Mouse (Mus musculus): ENCODE data around the gene Sfrp2. TPM values are rescaled to one million over a fixed set of nuclear protein-coding genes. Genes with fewer than 3 reads are reported as not detected.

The Sfrp2 gene
- polyA plus RNA-seq (2014; fragmentation: Nextera tagmentation; extraction: Ambion mirVana), result 26.4 and 27.7 TPM in 2 replicates

DNA sequence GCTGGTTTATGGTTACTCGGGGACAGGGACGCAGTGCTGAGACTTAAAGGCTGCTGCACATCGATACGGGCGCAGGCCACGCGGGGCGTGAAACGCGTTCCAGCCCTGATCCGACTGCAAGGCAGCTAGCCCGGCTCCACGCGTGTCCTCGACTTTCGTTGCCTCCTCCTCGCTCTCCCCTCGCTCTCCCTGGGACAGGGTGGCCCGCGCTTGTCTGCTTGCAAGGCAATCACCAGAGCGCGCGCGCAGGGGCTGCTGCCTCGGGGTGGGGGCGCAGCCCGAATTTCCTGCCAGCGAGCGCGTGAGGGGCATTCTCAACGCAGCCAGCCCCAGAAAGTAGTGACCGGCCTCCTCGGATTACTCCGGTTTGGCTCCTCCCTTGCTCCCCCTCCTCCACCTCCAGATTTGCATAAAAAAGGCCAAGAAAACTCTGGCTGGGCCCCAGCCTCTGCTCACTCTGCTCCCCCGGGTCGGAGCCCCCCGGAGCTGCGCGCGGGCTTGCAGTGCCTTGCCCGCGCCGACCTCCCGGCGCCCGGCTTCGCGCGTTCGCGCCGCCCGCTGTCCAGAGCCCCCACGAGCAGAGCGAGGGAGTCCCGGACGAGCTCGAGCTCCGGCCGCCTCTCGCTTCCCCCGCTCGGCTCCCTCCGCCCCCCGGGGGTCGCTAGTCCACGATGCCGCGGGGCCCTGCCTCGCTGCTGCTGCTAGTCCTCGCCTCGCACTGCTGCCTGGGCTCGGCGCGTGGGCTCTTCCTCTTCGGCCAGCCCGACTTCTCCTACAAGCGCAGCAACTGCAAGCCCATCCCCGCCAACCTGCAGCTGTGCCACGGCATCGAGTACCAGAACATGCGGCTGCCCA is at the start of gene Sfrp2:
Gene Sfrp2 (plus strand): TSS at position 451 of the 855 bp plus-strand sequence.
- no peak within 1 kb of the TSS for H3K27ac ChIP-seq (ENCODE audit: low read depth, low read length)
- DNase-seq (ENCODE audit: low spot score), result peak; percentile 73
- 1% methylated on average over 76 of the region's 82 CpGs for WGBS
- ATAC-seq (replicated peaks; ENCODE audit: low FRiP score), result peak; percentile 48
- peaks cover 61% of the 10 kb centered on the region for H3K27me3 ChIP-seq (replicated peaks; ENCODE audit: control insufficient read depth, insufficient read depth, low read length)
- no peaks in the 10 kb centered on the region for H3K36me3 ChIP-seq (ENCODE audit: control insufficient read depth, insufficient read depth, low read length)
- H3K4me1 ChIP-seq (replicated peaks; ENCODE audit: control insufficient read depth, insufficient read depth, low read length), result no peaks in the 10 kb centered on the region
- no peaks in the 10 kb centered on the region for H3K9me3 ChIP-seq (ENCODE audit: control insufficient read depth, low read length)
- peak within 1 kb of the TSS; percentile 35 for H3K9ac ChIP-seq (ENCODE audit: low read depth, low read length)
- H3K4me3 ChIP-seq (ENCODE audit: low read depth, low read length), result peak within 1 kb of the TSS; percentile 57
- peak within 1 kb of the TSS; percentile 67 for H3K4me2 ChIP-seq

- no peaks in the 10 kb centered on the region for H3K4me1 ChIP-seq (replicated peaks; ENCODE audit: control insufficient read depth, insufficient read depth, low read length)
- DNase-seq (ENCODE audit: low spot score) (no peak), ATAC-seq (replicated peaks; ENCODE audit: low FRiP score) (no peak)
- H3K4me2 ChIP-seq, result no peak overlapping the region
- H3K9ac ChIP-seq (ENCODE audit: low read depth, low read length), result no peak overlapping the region
- H3K9me3 ChIP-seq (ENCODE audit: control insufficient read depth, low read length), result no peaks in the 10 kb centered on the region
- WGBS, result 60% methylated on average over 7 of the region's 7 CpGs
- H3K36me3 ChIP-seq (ENCODE audit: control insufficient read depth, insufficient read depth, low read length), result no peaks in the 10 kb centered on the region
- no peak overlapping the region for H3K27ac ChIP-seq (ENCODE audit: low read depth, low read length)
- H3K4me3 ChIP-seq (ENCODE audit: low read depth, low read length), result no peak overlapping the region
- no peaks in the 10 kb centered on the region for H3K27me3 ChIP-seq (replicated peaks; ENCODE audit: control insufficient read depth, insufficient read depth, low read length)
These were observed 48.4 kb upstream of the Sfrp2 start for GRCm38 (mm10) chr3:83717643-83718231.

- no peaks in the 10 kb centered on the region for H3K36me3 ChIP-seq (ENCODE audit: control insufficient read depth, insufficient read depth, low read length)
- H3K4me1 ChIP-seq (replicated peaks; ENCODE audit: control insufficient read depth, insufficient read depth, low read length), result no peaks in the 10 kb centered on the region
- H3K9me3 ChIP-seq (ENCODE audit: control insufficient read depth, low read length), result no peaks in the 10 kb centered on the region
- H3K27me3 ChIP-seq (replicated peaks; ENCODE audit: control insufficient read depth, insufficient read depth, low read length), result no peaks in the 10 kb centered on the region
- WGBS, result 54% methylated on average over 4 of the region's 4 CpGs
- ATAC-seq (replicated peaks; ENCODE audit: low FRiP score), result no peak
- no peak overlapping the region for H3K9ac ChIP-seq (ENCODE audit: low read depth, low read length)
- no peak overlapping the region for H3K27ac ChIP-seq (ENCODE audit: low read depth, low read length)
- H3K4me3 ChIP-seq (ENCODE audit: low read depth, low read length), result no peak overlapping the region
- no peak for DNase-seq (ENCODE audit: low spot score)
- no peak overlapping the region for H3K4me2 ChIP-seq
These were observed 47.5 kb upstream of the Sfrp2 start for GRCm38 (mm10) chr3:83718662-83719061.

- WGBS, result 68% methylated on average over 3 of the region's 3 CpGs
- H3K9me3 ChIP-seq (ENCODE audit: control insufficient read depth, low read length), result no peaks in the 10 kb centered on the region
- no peak overlapping the region for H3K9ac ChIP-seq (ENCODE audit: low read depth, low read length)
- no peak overlapping the region for H3K4me3 ChIP-seq (ENCODE audit: low read depth, low read length)
- no peaks in the 10 kb centered on the region for H3K27me3 ChIP-seq (replicated peaks; ENCODE audit: control insufficient read depth, insufficient read depth, low read length)
- no peaks in the 10 kb centered on the region for H3K36me3 ChIP-seq (ENCODE audit: control insufficient read depth, insufficient read depth, low read length)
- ATAC-seq (replicated peaks; ENCODE audit: low FRiP score), result no peak
- H3K4me1 ChIP-seq (replicated peaks; ENCODE audit: control insufficient read depth, insufficient read depth, low read length), result no peaks in the 10 kb centered on the region
- no peak for DNase-seq (ENCODE audit: low spot score)
- H3K4me2 ChIP-seq, result no peak overlapping the region
- H3K27ac ChIP-seq (ENCODE audit: low read depth, low read length), result no peak overlapping the region
These were observed 37.9 kb upstream of the Sfrp2 start for GRCm38 (mm10) chr3:83728223-83728622.

DNA sequence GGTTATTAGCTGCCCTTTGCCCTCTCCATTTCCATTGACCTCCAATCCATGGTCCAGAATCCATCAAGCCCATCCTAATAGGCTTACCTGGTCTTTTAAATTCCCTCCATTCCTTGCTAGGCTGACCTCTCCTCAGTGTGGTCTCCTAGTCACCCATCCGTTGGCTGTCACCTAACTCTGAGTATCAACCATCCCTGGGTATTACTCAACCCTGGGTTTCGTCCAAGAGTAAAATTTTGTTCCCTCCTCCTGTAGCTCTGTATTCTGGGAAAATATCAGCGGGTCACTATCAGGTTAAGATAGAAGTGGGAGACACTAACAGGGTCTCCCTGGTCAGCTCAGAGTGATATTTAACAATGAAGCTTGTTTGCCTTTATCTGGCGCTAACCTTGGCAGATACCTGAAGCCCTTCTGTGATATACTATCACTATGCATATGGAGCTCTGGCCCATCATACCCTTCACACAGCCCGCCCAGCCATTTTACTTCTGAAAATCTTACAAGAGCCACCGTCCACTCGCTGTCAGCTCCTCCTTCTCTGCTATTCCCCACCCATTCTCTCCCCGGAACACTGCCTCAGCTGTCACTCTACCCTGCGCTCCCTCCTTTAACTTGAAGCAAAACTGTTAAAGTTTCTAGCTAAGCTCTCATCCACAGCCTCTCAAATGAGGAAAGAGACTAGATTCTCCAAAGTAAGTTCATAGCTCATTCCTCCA is 37.3 kb upstream of the Sfrp2 start:
- no peaks in the 10 kb centered on the region for H3K27me3 ChIP-seq (replicated peaks; ENCODE audit: control insufficient read depth, insufficient read depth, low read length)
- no peak for DNase-seq (ENCODE audit: low spot score)
- H3K9ac ChIP-seq (ENCODE audit: low read depth, low read length), result no peak overlapping the region
- H3K36me3 ChIP-seq (ENCODE audit: control insufficient read depth, insufficient read depth, low read length), result no peaks in the 10 kb centered on the region
- H3K4me1 ChIP-seq (replicated peaks; ENCODE audit: control insufficient read depth, insufficient read depth, low read length), result no peaks in the 10 kb centered on the region
- H3K4me3 ChIP-seq (ENCODE audit: low read depth, low read length), result no peak overlapping the region
- H3K9me3 ChIP-seq (ENCODE audit: control insufficient read depth, low read length), result no peaks in the 10 kb centered on the region
- no peak overlapping the region for H3K4me2 ChIP-seq
- no peak for ATAC-seq (replicated peaks; ENCODE audit: low FRiP score)
- 76% methylated on average over 9 of the region's 9 CpGs for WGBS
- no peak overlapping the region for H3K27ac ChIP-seq (ENCODE audit: low read depth, low read length)

DNA sequence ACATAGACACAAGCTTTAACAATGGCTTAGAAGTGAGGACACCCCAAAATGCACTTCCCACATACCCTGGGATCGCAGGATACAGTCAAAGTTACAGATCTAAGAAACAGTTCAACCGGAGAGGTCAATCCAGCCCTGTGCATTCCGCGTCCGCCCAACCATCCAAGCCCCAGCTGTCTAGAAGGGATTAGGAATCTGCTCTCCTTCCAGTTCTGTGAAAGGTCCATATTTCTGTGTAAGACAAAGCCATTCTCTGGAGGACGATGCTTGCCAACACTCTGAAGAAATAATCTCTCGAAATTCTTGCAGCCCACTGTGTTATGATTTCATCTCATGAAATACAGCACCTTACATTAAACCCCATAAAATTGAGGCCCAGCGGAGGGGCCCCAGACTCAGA is 32.1 kb upstream of the Sfrp2 start:
- Histone ChIP-seq H3K9me3 (ENCODE audit: control insufficient read depth, low read length) (no peaks in the 10 kb centered on the region), H3K4me2 (no peak overlapping the region), H3K27me3 (replicated peaks; ENCODE audit: control insufficient read depth, insufficient read depth, low read length) (no peaks in the 10 kb centered on the region), H3K4me1 (replicated peaks; ENCODE audit: control insufficient read depth, insufficient read depth, low read length) (no peaks in the 10 kb centered on the region), H3K9ac (ENCODE audit: low read depth, low read length) (no peak overlapping the region), H3K4me3 (ENCODE audit: low read depth, low read length) (no peak overlapping the region), H3K36me3 (ENCODE audit: control insufficient read depth, insufficient read depth, low read length) (no peaks in the 10 kb centered on the region), H3K27ac (ENCODE audit: low read depth, low read length) (no peak overlapping the region)
- ATAC-seq (replicated peaks; ENCODE audit: low FRiP score) (no peak), DNase-seq (ENCODE audit: low spot score) (no peak)
- WGBS, result 88% methylated on average over 8 of the region's 8 CpGs

DNA sequence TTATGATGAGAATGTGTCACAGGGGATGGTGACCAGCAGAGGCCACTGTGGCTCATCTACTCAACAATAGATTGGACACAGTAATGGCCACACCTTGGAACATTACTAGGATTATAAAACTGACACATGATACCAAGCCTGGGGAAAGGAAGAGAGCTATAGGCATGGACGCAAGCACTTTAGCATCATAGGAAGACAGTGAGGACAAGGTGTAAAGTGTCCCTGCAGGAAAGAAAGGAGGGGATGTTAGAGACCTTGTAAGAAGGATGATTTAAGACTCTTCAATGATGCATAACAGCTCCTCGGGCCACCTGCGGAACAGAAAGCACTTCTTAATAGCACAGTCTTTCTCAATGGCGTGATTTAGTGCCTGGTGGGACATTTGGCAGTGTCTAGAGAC is 29.1 kb upstream of the Sfrp2 start:
- no peak for ATAC-seq (replicated peaks; ENCODE audit: low FRiP score)

GRCm38 (mm10) chr3:83740246-83740645 is 25.9 kb upstream of the Sfrp2 start:
- Histone ChIP-seq H3K9me3 (ENCODE audit: control insufficient read depth, low read length) (no peaks in the 10 kb centered on the region), H3K36me3 (ENCODE audit: control insufficient read depth, insufficient read depth, low read length) (no peaks in the 10 kb centered on the region), H3K4me2 (no peak overlapping the region), H3K27ac (ENCODE audit: low read depth, low read length) (no peak overlapping the region), H3K9ac (ENCODE audit: low read depth, low read length) (no peak overlapping the region), H3K4me3 (ENCODE audit: low read depth, low read length) (no peak overlapping the region), H3K27me3 (replicated peaks; ENCODE audit: control insufficient read depth, insufficient read depth, low read length) (no peaks in the 10 kb centered on the region), H3K4me1 (replicated peaks; ENCODE audit: control insufficient read depth, insufficient read depth, low read length) (no peaks in the 10 kb centered on the region)
- DNase-seq (ENCODE audit: low spot score) (no peak), ATAC-seq (replicated peaks; ENCODE audit: low FRiP score) (no peak)
- WGBS, result 64% methylated on average over 2 of the region's 2 CpGs

More for the DNA sequence above, 29.1 kb upstream of the Sfrp2 start:
- 89% methylated on average over 4 of the region's 4 CpGs for WGBS
- H3K27ac ChIP-seq (ENCODE audit: low read depth, low read length), result no peak overlapping the region
- no peak for DNase-seq (ENCODE audit: low spot score)
- no peaks in the 10 kb centered on the region for H3K36me3 ChIP-seq (ENCODE audit: control insufficient read depth, insufficient read depth, low read length)
- H3K4me1 ChIP-seq (replicated peaks; ENCODE audit: control insufficient read depth, insufficient read depth, low read length), result no peaks in the 10 kb centered on the region
- no peak overlapping the region for H3K4me2 ChIP-seq
- H3K4me3 ChIP-seq (ENCODE audit: low read depth, low read length), result no peak overlapping the region
- H3K9ac ChIP-seq (ENCODE audit: low read depth, low read length), result no peak overlapping the region
- no peaks in the 10 kb centered on the region for H3K9me3 ChIP-seq (ENCODE audit: control insufficient read depth, low read length)
- no peaks in the 10 kb centered on the region for H3K27me3 ChIP-seq (replicated peaks; ENCODE audit: control insufficient read depth, insufficient read depth, low read length)

Data from liver, embryonic 11.5 days (tissue).